Mouse (Mus musculus) liver, embryonic 14.5 days (tissue): ENCODE results near the gene Cacng2.

Source experiments
- CTCF ChIP-seq: IDR thresholded peaks from 2 replicates; pipeline ENCODE4 v1.5.1; 2016; ENCODE audit warnings: antibody characterized with exemption, low read depth, control low read depth
- EP300 ChIP-seq: IDR thresholded peaks from 2 replicates; pipeline ENCODE4 v1.6.1; 2016; ENCODE audit warnings: antibody characterized with exemption, low read depth

- no peak for TF ChIP-seq CTCF
- no peak for TF ChIP-seq EP300
Measured at GRCm38 (mm10) chr15:78116244-78116643, 3.6 kb downstream of the Cacng2 start.
